Mouse (Mus musculus) embryonic fibroblast, embryonic 13.5 days (primary cell): ENCODE data around the gene Shisal2b. TPM values are rescaled to one million over a fixed set of nuclear protein-coding genes. Genes with fewer than 3 reads are reported as not detected.
"Not testable (repeated sequence)": the region's sequence is repeated elsewhere in the genome, so short reads cannot be mapped to it uniquely, and the experiment has no call there.

Experiments used
- H3K27ac ChIP-seq: 2 replicates; pipeline ENCODE4 v1.5.1; 2012; ENCODE audit warnings: low read length, control low read depth, inconsistent platforms; ENCODE audit not compliant: insufficient read depth
- H3K4me1 ChIP-seq: 2 replicates; pipeline ENCODE4 v1.6.1; 2011; ENCODE audit warnings: low read length; ENCODE audit not compliant: control insufficient read depth, insufficient read depth
- H3K4me3 ChIP-seq: 2 replicates; pipeline ENCODE4 v1.5.1; 2011; ENCODE audit warnings: mild to moderate bottlenecking, control low read depth, low read length; ENCODE audit not compliant: insufficient read depth
- CTCF ChIP-seq: IDR thresholded peaks from 2 replicates; pipeline ENCODE4 v1.5.1; 2011; ENCODE audit warnings: mild to moderate bottlenecking, control low read depth, low read length, moderate library complexity, borderline replicate concordance; ENCODE audit not compliant: insufficient read depth
- POLR2A ChIP-seq: IDR thresholded peaks from 2 replicates; pipeline ENCODE4 v1.6.1; 2011; ENCODE audit warnings: low read depth, mild to moderate bottlenecking, control low read depth, low read length, moderate library complexity
- polyA plus RNA-seq: library from polyadenylated mRNA; stranded (reverse); fragments of >200 nt; gene quantifications from 2 replicates; pipeline ENCODE4 v1.2.4, GENCODE M21; 2011; ENCODE audit warnings: low read depth; ENCODE audit not compliant: missing spikeins, insufficient read length

Shisal2b gene
- polyA plus RNA-seq = not detected in 2 replicates

- Histone ChIP-seq H3K27ac (no peak within 1 kb of the TSS), H3K4me1 (no peaks in the 10 kb centered on the region), H3K4me3 (peak within 1 kb of the TSS; percentile 47)
- TF ChIP-seq POLR2A = no peak
- no peak for TF ChIP-seq CTCF
Measured at GRCm38 (mm10) chr13:104863127-104863979, at the start of gene Shisal2b. TSS of gene Shisal2b (minus strand) at chr13:104863893.

GRCm38 (mm10) chr13:104911626-104912025 is 47.9 kb upstream of the Shisal2b start:
- H3K4me3 ChIP-seq, H3K27ac ChIP-seq, H3K4me1 ChIP-seq: not testable (repeated sequence)

GRCm38 (mm10) chr13:104911006-104911405 is 47.3 kb upstream of the Shisal2b start:
- not testable (repeated sequence) for H3K27ac ChIP-seq, H3K4me1 ChIP-seq, H3K4me3 ChIP-seq

GRCm38 (mm10) chr13:104908691-104909090 is 45.0 kb upstream of the Shisal2b start:
- no peak overlapping the region for H3K4me3 ChIP-seq
- no peak overlapping the region for H3K27ac ChIP-seq
- no peaks in the 10 kb centered on the region for H3K4me1 ChIP-seq
- no peak for TF ChIP-seq POLR2A
- TF ChIP-seq CTCF = no peak

- no peak for TF ChIP-seq CTCF
- TF ChIP-seq POLR2A = no peak
- no peaks in the 10 kb centered on the region for H3K4me1 ChIP-seq
- H3K27ac ChIP-seq = no peak overlapping the region
- no peak overlapping the region for H3K4me3 ChIP-seq
Measured at GRCm38 (mm10) chr13:104894771-104895170, 31.1 kb upstream of the Shisal2b start.

GRCm38 (mm10) chr13:104892337-104892736 is 28.6 kb upstream of the Shisal2b start:
- Histone ChIP-seq H3K4me1 (no peaks in the 10 kb centered on the region), H3K27ac (no peak overlapping the region), H3K4me3 (no peak overlapping the region)
- TF ChIP-seq POLR2A (no peak), CTCF (no peak)

GRCm38 (mm10) chr13:104886308-104887032 is 22.8 kb upstream of the Shisal2b start:
- H3K4me3 ChIP-seq = no peak overlapping the region
- no peaks in the 10 kb centered on the region for H3K4me1 ChIP-seq
- H3K27ac ChIP-seq = no peak overlapping the region
- TF ChIP-seq POLR2A = no peak
- no peak for TF ChIP-seq CTCF

GRCm38 (mm10) chr13:104883566-104884249 is 20.0 kb upstream of the Shisal2b start:
- Histone ChIP-seq H3K4me1 (no peaks in the 10 kb centered on the region), H3K27ac (no peak overlapping the region), H3K4me3 (no peak overlapping the region)
- TF ChIP-seq POLR2A = no peak
- no peak for TF ChIP-seq CTCF

GRCm38 (mm10) chr13:104878508-104878907 is 14.8 kb upstream of the Shisal2b start:
- TF ChIP-seq CTCF (no peak), POLR2A (no peak)
- Histone ChIP-seq H3K4me3 (no peak overlapping the region), H3K4me1 (no peaks in the 10 kb centered on the region), H3K27ac (no peak overlapping the region)

GRCm38 (mm10) chr13:104869907-104870306 is 6.2 kb upstream of the Shisal2b start:
- no peak overlapping the region; the same call in 1 of the 2 replicates for H3K27ac ChIP-seq
- TF ChIP-seq CTCF (no peak), POLR2A (no peak)
- H3K4me1 ChIP-seq = peaks cover 12% of the 10 kb centered on the region; the same call in 1 of the 2 replicates
- no peak overlapping the region for H3K4me3 ChIP-seq
